Comparison of ENCODE assay signal across 34 mouse cellular contexts in genomic region chr8:45374071-45374470, GRCm38 (mm10). TPM values are rescaled to one million over a fixed set of nuclear protein-coding genes. Genes with fewer than 3 reads are reported as not detected.
"Had no signal": no experiment of that assay in that cellular context is flagged by ENCODE, and none has a peak within 500 bp of the region (broad histone marks: within the 10 kb centered on the region; RNA-seq: fewer than 3 reads in every experiment).

No protein-coding gene starts in this region.

- DNase-seq: left cerebral cortex, postnatal 4 days; liver; liver, embryonic 13.5 days; liver, postnatal 0 days; lung, adult 18-20 months; lung, adult 2 months; lung, embryonic 14.5 days; lung, postnatal 10 days; lung, postnatal 14 days; lung, postnatal 36 days; lung, postnatal 4 days; midbrain, embryonic 14.5 days had no signal

- H3K27me3 ChIP-seq: limb, embryonic 12.5 days; limb, embryonic 13.5 days; limb, embryonic 15.5 days; liver, embryonic 12.5 days; liver, embryonic 13.5 days; liver, embryonic 15.5 days; lung, embryonic 15.5 days; megakaryocyte, embryonic 14.5 days; midbrain, embryonic 12.5 days; midbrain, embryonic 13.5 days; midbrain, embryonic 15.5 days; neural tube, embryonic 12.5 days had no signal

- H3K36me3 ChIP-seq: limb, embryonic 10.5 days; limb, embryonic 12.5 days; limb, embryonic 13.5 days; limb, embryonic 15.5 days; liver, embryonic 12.5 days; liver, embryonic 13.5 days; liver, embryonic 15.5 days; lung, embryonic 15.5 days; midbrain, embryonic 10.5 days; midbrain, embryonic 12.5 days; midbrain, embryonic 13.5 days; midbrain, embryonic 15.5 days; neural tube, embryonic 12.5 days had no signal

- ATAC-seq: liver, embryonic 12.5 days; liver, postnatal 0 days; lung, postnatal 0 days; midbrain, embryonic 13.5 days; midbrain, embryonic 15.5 days; midbrain, embryonic 16.5 days had no signal

- H3K9ac ChIP-seq: limb, embryonic 12.5 days; limb, embryonic 13.5 days; limb, embryonic 15.5 days; liver, embryonic 12.5 days; liver, embryonic 13.5 days; liver, embryonic 14.5 days; liver, embryonic 15.5 days; liver, postnatal 0 days; lung, embryonic 14.5 days; lung, embryonic 15.5 days; midbrain, embryonic 12.5 days; midbrain, embryonic 13.5 days; midbrain, embryonic 15.5 days; neural tube, embryonic 12.5 days had no signal

- H3K4me1 ChIP-seq: limb, embryonic 10.5 days; limb, embryonic 15.5 days; liver, embryonic 12.5 days; liver, embryonic 13.5 days; liver, embryonic 15.5 days; lung, embryonic 15.5 days; megakaryocyte, embryonic 14.5 days; midbrain, embryonic 10.5 days; midbrain, embryonic 12.5 days; midbrain, embryonic 13.5 days; midbrain, embryonic 15.5 days; neural tube, embryonic 12.5 days had no signal

- H3K9me3 ChIP-seq: limb, embryonic 10.5 days; limb, embryonic 12.5 days; limb, embryonic 13.5 days; limb, embryonic 15.5 days; liver, embryonic 12.5 days; liver, embryonic 13.5 days; liver, embryonic 15.5 days; lung, embryonic 15.5 days; megakaryocyte, embryonic 14.5 days; midbrain, embryonic 10.5 days; midbrain, embryonic 12.5 days; midbrain, embryonic 13.5 days; midbrain, embryonic 15.5 days; neural tube, embryonic 12.5 days had no signal

- H3K27ac ChIP-seq: limb, embryonic 10.5 days; limb, embryonic 12.5 days; limb, embryonic 13.5 days; limb, embryonic 15.5 days; liver, embryonic 12.5 days; liver, embryonic 13.5 days; liver, embryonic 14.5 days; liver, embryonic 15.5 days; lung, embryonic 15.5 days; macrophage; midbrain, embryonic 10.5 days; midbrain, embryonic 12.5 days; midbrain, embryonic 13.5 days; midbrain, embryonic 15.5 days; neural tube, embryonic 12.5 days had no signal

- H3K4me2 ChIP-seq: limb, embryonic 12.5 days; limb, embryonic 13.5 days; limb, embryonic 15.5 days; liver, embryonic 11.5 days; liver, embryonic 12.5 days; liver, embryonic 13.5 days; liver, embryonic 15.5 days; lung, embryonic 14.5 days; lung, embryonic 15.5 days; midbrain, embryonic 11.5 days; midbrain, embryonic 12.5 days; midbrain, embryonic 13.5 days; midbrain, embryonic 15.5 days; neural tube, embryonic 12.5 days had no signal

- H3K4me3 ChIP-seq: limb, embryonic 10.5 days; limb, embryonic 12.5 days; limb, embryonic 13.5 days; limb, embryonic 15.5 days; liver, embryonic 12.5 days; liver, embryonic 13.5 days; liver, embryonic 15.5 days; lung, embryonic 15.5 days; megakaryocyte, embryonic 14.5 days; midbrain, embryonic 10.5 days; midbrain, embryonic 12.5 days; midbrain, embryonic 13.5 days; midbrain, embryonic 15.5 days; myocyte; neural tube, embryonic 12.5 days had no signal

RNA-seq across cellular contexts. Expression of gene Fam149a, which starts 8.0 kb away (rescaled TPM):
- total RNA-seq: megakaryocyte-erythroid progenitor cell, adult 5-6 weeks; monocyte, adult 5-6 weeks had no signal

RNA-seq across cellular contexts. Expression of gene Tlr3, which starts 36.8 kb away (rescaled TPM):
- total RNA-seq: monocyte, adult 5-6 weeks had no signal
